Mouse (Mus musculus) granulocyte monocyte progenitor cell, adult 5-6 weeks (primary cell): ENCODE measurements around the gene H2afy2. TPM values are rescaled to one million over a fixed set of nuclear protein-coding genes. Genes with fewer than 3 reads are reported as not detected.

Source experiments
- ATAC-seq: replicated peaks from 2 replicates; pipeline ENCODE4 v1.8.0; 2016; ENCODE audit warnings: mild to moderate bottlenecking, moderate TSS enrichment, inconsistent platforms; ENCODE audit not compliant: poor library complexity, severe bottlenecking
- total RNA-seq, 2 experiments: library from RNA; stranded (forward) in 1 of 2; stranded (reverse) in 1 of 2; fragments of 200-712, 200-1000 nt in 1 of 2; fragments of >200 nt in 1 of 2; fragmentation: Nextera tagmentation in 1 of 2; gene quantifications; 2 replicates each; pipeline ENCODE4 v1.2.3; 2014 to 2017

The H2afy2 gene
- total RNA-seq (2014; fragmentation: Nextera tagmentation) (1.9 and 2.5 TPM in 2 replicates), total RNA-seq (2017) (1.1 and 1.6 TPM in 2 replicates)

GRCm38 (mm10) chr10:61783621-61784251 lies at the start of gene H2afy2:
TSS of gene H2afy2 (minus strand) at chr10:61784147.
- peak; percentile 48 for ATAC-seq

- ATAC-seq = no peak
Measured at GRCm38 (mm10) chr10:61832713-61833112, 48.8 kb upstream of the H2afy2 start.

GRCm38 (mm10) chr10:61831741-61832140 lies 47.8 kb upstream of the H2afy2 start:
- no peak for ATAC-seq

- ATAC-seq = no peak
Measured at GRCm38 (mm10) chr10:61831251-61831650, 47.3 kb upstream of the H2afy2 start.

- ATAC-seq = no peak
Measured at GRCm38 (mm10) chr10:61830817-61831216, 46.9 kb upstream of the H2afy2 start.

GRCm38 (mm10) chr10:61829046-61829445 lies 45.1 kb upstream of the H2afy2 start:
- no peak for ATAC-seq

- ATAC-seq = no peak
Measured at GRCm38 (mm10) chr10:61827950-61828936, 44.3 kb upstream of the H2afy2 start.

GRCm38 (mm10) chr10:61826753-61827435 lies 42.9 kb upstream of the H2afy2 start:
- no peak for ATAC-seq

GRCm38 (mm10) chr10:61825979-61826752 lies 42.2 kb upstream of the H2afy2 start:
- ATAC-seq = no peak

- ATAC-seq = no peak
Measured at GRCm38 (mm10) chr10:61825536-61825935, 41.6 kb upstream of the H2afy2 start.

GRCm38 (mm10) chr10:61823731-61824115 lies 39.8 kb upstream of the H2afy2 start:
- ATAC-seq = no peak

- ATAC-seq = no peak
Measured at GRCm38 (mm10) chr10:61822968-61823730, 39.2 kb upstream of the H2afy2 start.

GRCm38 (mm10) chr10:61820050-61820449 lies 36.1 kb upstream of the H2afy2 start:
- no peak for ATAC-seq

- no peak for ATAC-seq
Measured at GRCm38 (mm10) chr10:61811987-61812386, 28.0 kb upstream of the H2afy2 start.

- ATAC-seq = no peak
Measured at GRCm38 (mm10) chr10:61798133-61798576, 14.2 kb upstream of the H2afy2 start.

GRCm38 (mm10) chr10:61795458-61795857 lies 11.5 kb upstream of the H2afy2 start:
- ATAC-seq = no peak

- no peak for ATAC-seq
Measured at GRCm38 (mm10) chr10:61794971-61795370, 11.0 kb upstream of the H2afy2 start.

GRCm38 (mm10) chr10:61793015-61793414 lies 9.1 kb upstream of the H2afy2 start:
- no peak for ATAC-seq

GRCm38 (mm10) chr10:61788499-61788898 lies 4.6 kb upstream of the H2afy2 start:
- no peak for ATAC-seq
